Mouse (Mus musculus) spleen, adult 2 months (tissue): Measurements from ENCODE around the gene Ift81. TPM values are rescaled to one million over a fixed set of nuclear protein-coding genes. Genes with fewer than 3 reads are reported as not detected.

Source experiments
- DNase-seq, 2 experiments: peaks; one replicate each; pipeline versions ENCODE4 v3.0.0 to v3.0.0-alpha.2; 2012 to 2021; ENCODE audit warnings: low spot score in 2 of 2, low read depth in 1 of 2
- H3K27ac ChIP-seq: fragments of 200-500 bp; 2 replicates; pipeline ENCODE4 v1.5.1; 2012; ENCODE audit warnings: low read length, inconsistent platforms; ENCODE audit not compliant: insufficient read depth
- H3K27me3 ChIP-seq: fragments of 200-500 bp; 2 replicates; pipeline ENCODE4 v1.6.1; 2012; ENCODE audit warnings: mild to moderate bottlenecking, moderate library complexity, low read length, inconsistent platforms; ENCODE audit not compliant: control insufficient read depth, insufficient read depth
- H3K36me3 ChIP-seq: fragments of 200-500 bp; 2 replicates; pipeline ENCODE4 v1.6.1; 2012; ENCODE audit warnings: mild to moderate bottlenecking, low read length, inconsistent platforms; ENCODE audit not compliant: control insufficient read depth, insufficient read depth
- H3K4me1 ChIP-seq: fragments of 200-500 bp; 2 replicates; pipeline ENCODE4 v1.6.1; 2011; ENCODE audit warnings: inconsistent platforms; ENCODE audit not compliant: control insufficient read depth, insufficient read depth, insufficient read length
- H3K4me3 ChIP-seq: fragments of 200-500 bp; 2 replicates; pipeline ENCODE4 v1.5.1; 2011; ENCODE audit warnings: mild to moderate bottlenecking, inconsistent platforms; ENCODE audit not compliant: insufficient read depth, insufficient read length; ENCODE audit errors: extremely low read depth
- CTCF ChIP-seq: fragments of 200-500 bp; IDR thresholded peaks from 2 replicates; pipeline ENCODE4 v1.5.1; 2011; ENCODE audit warnings: mild to moderate bottlenecking, inconsistent platforms; ENCODE audit not compliant: insufficient read depth, insufficient read length, insufficient replicate concordance; ENCODE audit errors: extremely low read depth
- POLR2A ChIP-seq: fragments of 200-500 bp; IDR thresholded peaks from 2 replicates; pipeline ENCODE4 v1.6.1; 2011; ENCODE audit warnings: low read depth, low read length, inconsistent platforms
- WGBS: fragments of 180-500 bp; shearing (Covaris S2); methylation state at CpG from one replicate; pipeline ENCODE4 v1.1.7; 2018; 5-methylcytosine and 5-hydroxymethylcytosine counted together
- polyA plus RNA-seq: library from polyadenylated mRNA; depleted of rRNA; stranded (reverse); fragments of >200 nt; gene quantifications from 2 replicates; pipeline ENCODE4 v1.2.3, GENCODE M21; 2012; rRNA removed

Gene Ift81
- polyA plus RNA-seq, 1 experiment = 0.34 TPM

- no peak for TF ChIP-seq POLR2A
- H3K4me3 ChIP-seq = peak overlapping the region; percentile 71; the same call in 1 of the 2 replicates
- DNase-seq = no peak
- no peaks in the 10 kb centered on the region for H3K36me3 ChIP-seq
- peaks cover 4% of the 10 kb centered on the region for H3K4me1 ChIP-seq
- 60% methylated on average over 15 of the region's 15 CpGs for WGBS
- H3K27ac ChIP-seq = no peak overlapping the region
- H3K27me3 ChIP-seq = 0 out of 2 replicates have a peak, but pooled peaks cover 2% of the 10 kb centered on the region
These were observed 111.1 kb downstream of the Ift81 start for GRCm38 (mm10) chr5:122503015-122503759.

DNA sequence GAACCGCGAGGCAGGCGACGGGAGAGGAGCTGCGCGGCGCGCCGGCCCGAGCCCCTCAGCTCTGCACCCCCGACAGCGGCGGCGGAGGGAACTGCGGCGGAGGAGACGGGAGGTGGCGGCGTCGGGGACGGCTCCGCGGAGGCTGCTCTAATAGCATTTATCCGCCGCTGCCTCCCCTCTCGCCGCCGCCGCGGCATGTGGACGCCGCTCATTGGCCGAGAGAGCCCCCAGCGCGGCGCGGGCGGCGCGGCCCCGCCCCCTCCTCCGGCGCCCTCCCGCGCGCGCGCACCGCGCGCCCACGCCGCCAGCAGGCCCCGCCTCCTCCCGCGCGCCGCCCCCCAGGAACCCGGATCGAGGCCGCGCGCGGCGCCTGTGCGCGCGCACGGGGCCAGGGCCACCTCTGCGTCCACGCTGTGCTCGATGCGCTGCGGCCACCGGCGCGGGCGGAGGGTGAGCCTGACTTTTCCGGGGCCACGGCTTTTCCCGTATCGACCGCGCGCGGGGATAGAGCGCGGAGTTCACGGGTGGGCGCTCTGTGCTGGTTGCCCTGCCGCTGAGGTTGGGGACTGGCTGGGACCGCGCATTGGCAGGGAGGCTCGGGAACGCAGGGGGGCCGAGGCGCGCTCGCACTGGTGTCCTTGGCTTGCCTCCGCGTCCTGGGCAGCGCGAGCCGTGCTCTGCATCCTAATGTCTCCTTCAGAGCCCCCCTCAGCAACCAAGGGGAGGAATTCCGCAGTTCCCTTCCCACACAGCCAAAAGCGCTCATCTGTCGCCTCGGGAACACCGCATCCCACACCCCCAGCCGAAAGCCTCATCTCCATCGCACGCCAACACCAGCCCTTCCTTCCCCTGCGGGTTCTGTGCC is 112.0 kb downstream of the Ift81 start, which contains the start of gene Atp2a2:
Atp2a2 (minus strand) TSS at position 149 of the 865 bp plus-strand sequence.
- H3K4me3 ChIP-seq = peak within 1 kb of the TSS; percentile 99
- peak; percentile 77 for TF ChIP-seq POLR2A
- TF ChIP-seq CTCF = no peak
- no peaks in the 10 kb centered on the region for H3K36me3 ChIP-seq
- H3K27ac ChIP-seq = peak within 1 kb of the TSS; percentile 97
- 0 out of 2 replicates have a peak, but pooled peaks cover 2% of the 10 kb centered on the region for H3K27me3 ChIP-seq
- under 1% methylated on average over 85 of the region's 113 CpGs for WGBS
- H3K4me1 ChIP-seq = peaks cover 4% of the 10 kb centered on the region
- peak; percentile 73 to 89 for DNase-seq

GRCm38 (mm10) chr5:122501101-122502076 is 112.9 kb downstream of the Ift81 start:
- Histone ChIP-seq H3K4me1 (peaks cover 4% of the 10 kb centered on the region), H3K27me3 (0 out of 2 replicates have a peak, but pooled peaks cover 2% of the 10 kb centered on the region), H3K27ac (peak overlapping the region; percentile 97), H3K4me3 (peak overlapping the region; percentile 99), H3K36me3 (no peaks in the 10 kb centered on the region)
- WGBS = under 1% methylated on average over 111 of the region's 113 CpGs
- peak; percentile 9 to 39 for DNase-seq
- TF ChIP-seq CTCF = no peak

DNA sequence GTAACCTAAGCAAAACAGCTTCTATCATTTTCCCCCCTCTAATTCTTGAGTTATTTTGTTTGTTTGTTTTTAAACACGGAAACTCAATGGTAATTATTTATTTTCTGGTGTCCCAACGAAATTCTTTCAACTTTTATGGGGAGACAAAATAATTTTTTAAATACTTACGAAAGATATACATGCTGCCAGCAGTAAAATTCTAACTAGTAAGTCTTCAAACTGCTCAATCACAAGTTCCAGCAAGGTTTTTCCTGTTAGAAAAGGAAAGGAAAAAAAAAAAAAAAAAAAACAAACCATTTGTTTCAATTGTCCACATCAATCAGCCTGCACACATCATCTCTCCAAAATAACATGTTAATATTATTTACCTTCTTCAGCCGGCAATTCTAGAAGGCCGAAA is 113.8 kb downstream of the Ift81 start:
- Histone ChIP-seq H3K4me3 (peak overlapping the region; percentile 99), H3K36me3 (0 out of 2 replicates have a peak, but pooled peaks cover 2% of the 10 kb centered on the region), H3K4me1 (peaks cover 4% of the 10 kb centered on the region), H3K27me3 (0 out of 2 replicates have a peak, but pooled peaks cover 2% of the 10 kb centered on the region), H3K27ac (no peak overlapping the region; the same call in 1 of the 2 replicates)
- WGBS = 34% methylated on average over 5 of the region's 5 CpGs
- TF ChIP-seq CTCF (no peak), POLR2A (no peak)
- no peak for DNase-seq

Other genes with a start within 250 kb of the Ift81 start
- gene Gpn3, start 242.6 kb downstream of the Ift81 start, polyA plus RNA-seq = 55.5 and 75.5 TPM in 2 replicates
- 7.4 and 10.0 TPM in 2 replicates for gene Fam216a, start 242.2 kb downstream of the Ift81 start, polyA plus RNA-seq
- gene Arpc3, start 222.6 kb downstream of the Ift81 start, polyA plus RNA-seq = 134 and 154 TPM in 2 replicates
- gene Anapc7, start 192.8 kb downstream of the Ift81 start, polyA plus RNA-seq = 18.0 and 21.2 TPM in 2 replicates
- 23.7 and 31.5 TPM in 2 replicates for gene Atp2a2, start 112.3 kb downstream of the Ift81 start, polyA plus RNA-seq
- 27.7 and 34.5 TPM in 2 replicates for gene P2rx7, start 29.4 kb upstream of the Ift81 start, polyA plus RNA-seq
- 58.3 and 59.2 TPM in 2 replicates for gene P2rx4, start 93.0 kb upstream of the Ift81 start, polyA plus RNA-seq
- 21.2 and 28.3 TPM in 2 replicates for gene Camkk2, start 164.9 kb upstream of the Ift81 start, polyA plus RNA-seq
- gene Anapc5, start 206.8 kb upstream of the Ift81 start, polyA plus RNA-seq = 150 and 162 TPM in 2 replicates
- gene Rnf34, start 235.5 kb upstream of the Ift81 start, polyA plus RNA-seq = 7.0 and 9.9 TPM in 2 replicates